Mouse (Mus musculus): Measurements from ENCODE around the gene Erg. TPM values are rescaled to one million over a fixed set of nuclear protein-coding genes. Genes with fewer than 3 reads are reported as not detected.

Erg gene
- polyA plus RNA-seq, 1 experiment: 17.6 TPM

- TF ChIP-seq CTCF (IDR thresholded peaks at IDR 0.05; ENCODE audit: borderline replicate concordance, insufficient read depth, low read length): no peak
- no peak overlapping the region for H3K27ac ChIP-seq (ENCODE audit: insufficient read depth, low read length)
- no peak overlapping the region for H3K4me3 ChIP-seq (ENCODE audit: insufficient read depth, low read length)
- H3K4me1 ChIP-seq (ENCODE audit: control insufficient read depth, insufficient read depth, low read length): no peaks in the 10 kb centered on the region
Observed at GRCm38 (mm10) chr16:95372960-95373359, 213.4 kb downstream of the Erg start.

GRCm38 (mm10) chr16:95371713-95372112 lies 214.7 kb downstream of the Erg start:
- Histone ChIP-seq H3K4me1 (ENCODE audit: control insufficient read depth, insufficient read depth, low read length) (no peaks in the 10 kb centered on the region), H3K4me3 (ENCODE audit: insufficient read depth, low read length) (no peak overlapping the region), H3K27ac (ENCODE audit: insufficient read depth, low read length) (no peak overlapping the region)
- TF ChIP-seq POLR2A (IDR thresholded peaks at IDR 0.05; ENCODE audit: low read depth, low read length) (no peak), CTCF (IDR thresholded peaks at IDR 0.05; ENCODE audit: borderline replicate concordance, insufficient read depth, low read length) (no peak)

GRCm38 (mm10) chr16:95366989-95367765 lies 219.2 kb downstream of the Erg start:
- TF ChIP-seq CTCF (IDR thresholded peaks at IDR 0.05; ENCODE audit: borderline replicate concordance, insufficient read depth, low read length): no peak
- no peak for TF ChIP-seq POLR2A (IDR thresholded peaks at IDR 0.05; ENCODE audit: low read depth, low read length)
- Histone ChIP-seq H3K4me3 (ENCODE audit: insufficient read depth, low read length) (no peak overlapping the region), H3K27ac (ENCODE audit: insufficient read depth, low read length) (no peak overlapping the region), H3K4me1 (ENCODE audit: control insufficient read depth, insufficient read depth, low read length) (no peaks in the 10 kb centered on the region)

GRCm38 (mm10) chr16:95365214-95365613 lies 221.2 kb downstream of the Erg start:
- no peak for TF ChIP-seq POLR2A (IDR thresholded peaks at IDR 0.05; ENCODE audit: low read depth, low read length)
- no peak for TF ChIP-seq CTCF (IDR thresholded peaks at IDR 0.05; ENCODE audit: borderline replicate concordance, insufficient read depth, low read length)
- Histone ChIP-seq H3K27ac (ENCODE audit: insufficient read depth, low read length) (no peak overlapping the region), H3K4me3 (ENCODE audit: insufficient read depth, low read length) (no peak overlapping the region), H3K4me1 (ENCODE audit: control insufficient read depth, insufficient read depth, low read length) (no peaks in the 10 kb centered on the region)

GRCm38 (mm10) chr16:95363632-95364465 lies 222.5 kb downstream of the Erg start:
- no peak overlapping the region for H3K27ac ChIP-seq (ENCODE audit: insufficient read depth, low read length)
- H3K4me1 ChIP-seq (ENCODE audit: control insufficient read depth, insufficient read depth, low read length): no peaks in the 10 kb centered on the region
- TF ChIP-seq CTCF (IDR thresholded peaks at IDR 0.05; ENCODE audit: borderline replicate concordance, insufficient read depth, low read length) (no peak), POLR2A (IDR thresholded peaks at IDR 0.05; ENCODE audit: low read depth, low read length) (no peak)
- no peak overlapping the region for H3K4me3 ChIP-seq (ENCODE audit: insufficient read depth, low read length)

GRCm38 (mm10) chr16:95361950-95362349 lies 224.4 kb downstream of the Erg start:
- no peak for TF ChIP-seq CTCF (IDR thresholded peaks at IDR 0.05; ENCODE audit: borderline replicate concordance, insufficient read depth, low read length)
- TF ChIP-seq POLR2A (IDR thresholded peaks at IDR 0.05; ENCODE audit: low read depth, low read length): no peak
- H3K4me1 ChIP-seq (ENCODE audit: control insufficient read depth, insufficient read depth, low read length): no peaks in the 10 kb centered on the region
- H3K27ac ChIP-seq (ENCODE audit: insufficient read depth, low read length): no peak overlapping the region
- H3K4me3 ChIP-seq (ENCODE audit: insufficient read depth, low read length): no peak overlapping the region

- no peaks in the 10 kb centered on the region for H3K4me1 ChIP-seq (ENCODE audit: control insufficient read depth, insufficient read depth, low read length)
- no peak overlapping the region for H3K27ac ChIP-seq (ENCODE audit: insufficient read depth, low read length)
- H3K4me3 ChIP-seq (ENCODE audit: insufficient read depth, low read length): no peak overlapping the region
- TF ChIP-seq CTCF (IDR thresholded peaks at IDR 0.05; ENCODE audit: borderline replicate concordance, insufficient read depth, low read length) (no peak), POLR2A (IDR thresholded peaks at IDR 0.05; ENCODE audit: low read depth, low read length) (no peak)
Observed at GRCm38 (mm10) chr16:95360940-95361489, 225.4 kb downstream of the Erg start.

- Histone ChIP-seq H3K4me1 (ENCODE audit: control insufficient read depth, insufficient read depth, low read length) (no peaks in the 10 kb centered on the region), H3K27ac (ENCODE audit: insufficient read depth, low read length) (no peak overlapping the region), H3K4me3 (ENCODE audit: insufficient read depth, low read length) (no peak overlapping the region)
- no peak for TF ChIP-seq CTCF (IDR thresholded peaks at IDR 0.05; ENCODE audit: borderline replicate concordance, insufficient read depth, low read length)
- TF ChIP-seq POLR2A (IDR thresholded peaks at IDR 0.05; ENCODE audit: low read depth, low read length): no peak
Observed at GRCm38 (mm10) chr16:95360214-95360850, 226.1 kb downstream of the Erg start.
